Mouse (Mus musculus): ENCODE measurements around the gene Zbtb3. TPM values are rescaled to one million over a fixed set of nuclear protein-coding genes. Genes with fewer than 3 reads are reported as not detected.

Zbtb3 gene
- total and polyA plus RNA-seq, 3 experiments = 1.2 to 2.5 (median 2.2) TPM

DNA sequence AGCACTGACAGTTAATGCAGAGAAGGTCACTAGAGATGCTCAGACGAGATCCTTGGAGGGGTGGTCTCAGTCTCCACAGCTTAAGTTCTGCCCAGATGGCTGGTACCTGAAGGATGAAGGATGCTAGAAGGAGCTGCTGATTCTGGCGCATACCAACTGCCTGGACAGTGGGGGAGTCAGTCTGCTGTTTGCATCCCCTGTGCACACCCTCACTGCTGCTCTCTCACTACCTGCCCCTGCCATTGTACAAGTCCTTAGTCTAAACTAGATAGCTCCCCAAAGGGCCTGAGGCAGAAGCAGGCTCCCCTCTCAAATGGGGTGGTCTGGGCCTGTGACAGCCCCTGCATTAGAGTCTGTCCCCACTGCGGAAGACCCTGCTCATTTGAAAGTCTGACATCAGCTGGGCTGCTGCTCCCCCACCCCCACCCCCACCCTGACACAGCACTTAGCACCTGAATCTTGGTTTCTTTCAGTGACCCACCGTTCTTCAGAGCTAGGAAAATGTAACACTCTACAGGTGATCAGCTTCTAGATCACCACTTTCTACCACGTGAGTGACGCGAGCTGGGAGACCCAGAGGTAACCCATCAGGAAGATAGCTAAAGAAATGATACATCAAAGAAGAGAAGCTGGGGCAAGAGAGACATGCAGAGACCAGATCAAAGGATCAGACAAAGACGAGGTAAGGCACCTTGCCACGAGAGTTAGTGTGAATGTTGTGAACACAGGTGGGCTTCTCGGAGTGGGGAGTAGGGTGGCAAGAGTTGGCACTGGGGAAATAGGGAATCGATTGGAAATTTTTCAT, 37.0 kb downstream of the Zbtb3 start, which contains the start of gene Gng3 (continued):
- TF ChIP-seq GABPA (IDR thresholded peaks at IDR 0.05; ENCODE audit: insufficient replicate concordance, low read depth, low read length) (no peak), HCFC1 (IDR thresholded peaks at IDR 0.05; ENCODE audit: low read depth, low read length) (peak; percentile 49; the same call in 1 of the 2 replicates), TBP (conservative IDR thresholded peaks at IDR 0.05; ENCODE audit: low read depth, low read length) (0 out of 2 replicates have a peak, but pooled peaks have one; percentile 56), MYC (IDR thresholded peaks at IDR 0.05; ENCODE audit: low read depth, low read length) (peak; percentile 40; the same call in 1 of the 2 replicates), POLR2A (IDR thresholded peaks at IDR 0.05; ENCODE audit: low read depth, low read length) (peak; percentile 38; the same call in 1 of the 2 replicates), RCOR1 (conservative IDR thresholded peaks at IDR 0.05; ENCODE audit: low read depth, low read length) (no peak; the same call in 1 of the 2 replicates), ETS1 (conservative IDR thresholded peaks at IDR 0.05; ENCODE audit: low read depth, low read length) (0 out of 2 replicates have a peak, but pooled peaks have one; percentile 32), POLR2AphosphoS2 (IDR thresholded peaks at IDR 0.05; ENCODE audit: low read depth, low read length) (no peak), PAX5 (IDR thresholded peaks at IDR 0.05; ENCODE audit: low read length) (no peak), CHD2 (IDR thresholded peaks at IDR 0.05; ENCODE audit: low read length) (peak; percentile 75), CTCF (conservative IDR thresholded peaks at IDR 0.05 in 1 of 2, IDR thresholded peaks at IDR 0.05 in 1 of 2; ENCODE audit: low read depth in 2 of 2, low read length in 2 of 2) (no peak)

DNA sequence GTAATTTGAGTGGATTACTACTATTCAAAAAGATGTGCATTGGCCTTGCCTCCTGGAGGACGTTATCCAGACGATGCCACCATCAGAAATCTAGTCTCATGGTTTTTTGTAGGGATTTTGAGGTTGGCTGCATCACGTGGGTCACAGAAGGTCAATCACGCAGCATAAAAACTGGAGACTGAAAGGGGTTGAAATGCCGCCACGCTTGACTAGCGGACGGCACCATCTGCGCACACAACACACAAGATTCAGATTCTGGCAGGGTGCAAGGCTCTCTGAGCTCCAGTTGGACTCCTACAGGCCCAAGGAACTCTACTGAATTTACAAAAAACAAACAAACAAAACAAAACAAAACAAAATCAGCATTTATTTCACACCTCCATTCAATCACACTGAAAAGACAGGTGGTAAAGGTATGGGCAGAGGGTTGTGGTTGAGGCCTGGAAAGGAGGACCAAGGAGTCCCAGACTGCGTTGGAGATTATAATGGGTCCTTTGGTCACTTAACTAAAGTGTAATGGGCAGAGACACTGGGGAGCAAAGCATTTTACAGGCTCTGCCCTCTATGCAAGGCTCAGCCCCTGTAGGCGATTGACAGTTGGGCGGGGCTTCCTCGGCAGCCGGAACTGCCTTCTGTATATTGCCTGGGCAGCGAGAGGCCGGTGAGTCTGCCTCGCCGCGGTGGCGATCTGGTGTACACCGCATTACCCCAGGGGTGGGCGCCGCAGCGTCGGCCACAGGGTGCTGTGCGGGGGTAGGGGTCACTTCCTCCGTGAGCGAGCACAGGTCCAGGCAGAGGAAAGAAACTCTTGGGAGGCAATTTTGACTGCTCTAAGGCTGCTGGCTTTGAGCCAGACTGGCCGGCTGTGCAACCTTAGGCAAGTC, 37.8 kb downstream of the Zbtb3 start:
- DNase-seq (ENCODE audit: extremely low read depth) = peak; percentile 55
- peak overlapping the region; percentile 62 for H3K27ac ChIP-seq (ENCODE audit: insufficient read depth, low read depth)
- peak overlapping the region; percentile 54 to 81 (median 65) for H3K4me3 ChIP-seq (replicated peaks in 1 of 3; ENCODE audit: low read depth in 2 of 3, low read length in 2 of 3, poor library complexity in 1 of 3)
- in situ Hi-C loops (cut with MboI; ENCODE audit: low pct_ligation_motif_present, low pct_unique_long_range_greater_than_20kb, low sequenced_read_pairs) (loop anchor here (25.0 kb wide), 1 partner anchor 1022 kb away; no protein-coding TSS in a partner anchor), dilution Hi-C loops (cut with MboI; ENCODE audit: extremely low pct_ligation_motif_present, extremely low pct_unique_long_range_greater_than_20kb, low sequenced_read_pairs) (no loop called here)
- H3K9me3 ChIP-seq (replicated peaks; ENCODE audit: low read length) = no peaks in the 10 kb centered on the region
- H3K36me3 ChIP-seq (replicated peaks in 1 of 2; ENCODE audit: control insufficient read depth in 1 of 2, insufficient read depth in 1 of 2, low read length in 1 of 2) = peaks cover 15 to 51% of the 10 kb centered on the region in 2 experiments
- H3K4me1 ChIP-seq (ENCODE audit: control insufficient read depth in 1 of 2, insufficient read depth in 2 of 2) = peaks cover 11 to 45% of the 10 kb centered on the region in 2 experiments
- peak overlapping the region; percentile 75 for H3K9ac ChIP-seq (ENCODE audit: insufficient read depth, low read depth)
- peaks cover 20% of the 10 kb centered on the region for H3K79me2 ChIP-seq (replicated peaks; ENCODE audit: control insufficient read depth, extremely low read depth, insufficient read depth, poor library complexity, severe bottlenecking)
- no peaks in the 10 kb centered on the region for H3K27me3 ChIP-seq (replicated peaks)
- H3K4me2 ChIP-seq (ENCODE audit: insufficient read depth, low read depth, poor library complexity, severe bottlenecking) = peak overlapping the region; percentile 96
- TF ChIP-seq RAD21 (IDR thresholded peaks at IDR 0.05; ENCODE audit: low read depth, low read length) (no peak), ZMIZ1 (IDR thresholded peaks at IDR 0.05; ENCODE audit: low read depth, low read length) (0 out of 2 replicates have a peak, but pooled peaks have one; percentile 49), TCF12 (IDR thresholded peaks at IDR 0.05; ENCODE audit: low read depth, low read length) (no peak), HCFC1 (IDR thresholded peaks at IDR 0.05; ENCODE audit: low read depth, low read length) (peak; percentile 27; the same call in 1 of the 2 replicates), MAX (IDR thresholded peaks at IDR 0.05; ENCODE audit: low read length) (no peak; the same call in 1 of the 2 replicates), EP300 (IDR thresholded peaks at IDR 0.05; ENCODE audit: low read length) (no peak), PAX5 (IDR thresholded peaks at IDR 0.05; ENCODE audit: low read length) (no peak), POLR2AphosphoS2 (IDR thresholded peaks at IDR 0.05; ENCODE audit: low read depth, low read length) (0 out of 2 replicates have a peak, but pooled peaks have one; percentile 75), MAZ (IDR thresholded peaks at IDR 0.05; ENCODE audit: low read depth, low read length) (no peak), NELFE (IDR thresholded peaks at IDR 0.05; ENCODE audit: low read depth, low read length) (peak; percentile 59), SMC3 (IDR thresholded peaks at IDR 0.05; ENCODE audit: low read depth, low read length) (0 out of 2 replicates have a peak, but pooled peaks have one; percentile 2), CHD2 (IDR thresholded peaks at IDR 0.05; ENCODE audit: low read length) (no peak), ZNF384 (IDR thresholded peaks at IDR 0.05; ENCODE audit: low read depth, low read length) (no peak), JUND (conservative IDR thresholded peaks at IDR 0.05; ENCODE audit: low read depth, low read length) (no peak), SIN3A (IDR thresholded peaks at IDR 0.05; ENCODE audit: low read length) (peak; percentile 94), KAT2A (IDR thresholded peaks at IDR 0.05; ENCODE audit: insufficient replicate concordance, low read length) (0 out of 2 replicates have a peak, but pooled peaks have one; percentile 8), RCOR1 (conservative IDR thresholded peaks at IDR 0.05; ENCODE audit: low read depth, low read length) (no peak), JUN (IDR thresholded peaks at IDR 0.05; ENCODE audit: insufficient read depth, low read depth, low read length) (no peak), NRF1 (IDR thresholded peaks at IDR 0.05; ENCODE audit: low read depth, low read length) (no peak), MAFK (IDR thresholded peaks at IDR 0.05; ENCODE audit: insufficient replicate concordance, low read length) (no peak), MXI1 (IDR thresholded peaks at IDR 0.05; ENCODE audit: low read depth, low read length) (peak; percentile 53; the same call in 1 of the 2 replicates), BHLHE40 (IDR thresholded peaks at IDR 0.05; ENCODE audit: low read depth, low read length) (peak; percentile 43), ZC3H11A (IDR thresholded peaks at IDR 0.05; ENCODE audit: low read depth, low read length) (no peak), UBTF (IDR thresholded peaks at IDR 0.05; ENCODE audit: low read depth, low read length) (no peak), ZKSCAN1 (IDR thresholded peaks at IDR 0.05; ENCODE audit: borderline replicate concordance, low read depth, low read length) (no peak), USF1 (IDR thresholded peaks at IDR 0.05; ENCODE audit: low read depth, low read length) (peak; percentile 55)
